Mouse (Mus musculus) lung, embryonic 16.5 days (tissue): Measurements from ENCODE around the gene Rftn1. TPM values are rescaled to one million over a fixed set of nuclear protein-coding genes. Genes with fewer than 3 reads are reported as not detected.

Experiments
- ATAC-seq: fragments of 200-750 bp; cut with Nextera tagmentation; 2 replicates; pipeline ENCODE4 v1.8.0; 2017; ENCODE audit warnings: low read depth, mild to moderate bottlenecking, moderate library complexity
- H3K27ac ChIP-seq: fragments of 300-500 bp; sonication (generic); 2 replicates; pipeline ENCODE4 v1.5.1; 2014; ENCODE audit warnings: mild to moderate bottlenecking, control low read depth, low read length
- H3K27me3 ChIP-seq: fragments of 300-500 bp; sonication (generic); 2 replicates; pipeline ENCODE4 v1.6.1; 2014; ENCODE audit warnings: low read depth, low read length, mixed read lengths; ENCODE audit not compliant: control insufficient read depth, insufficient read depth
- H3K36me3 ChIP-seq: fragments of 300-500 bp; sonication (generic); 2 replicates; pipeline ENCODE4 v1.6.1; 2014; ENCODE audit warnings: low read length; ENCODE audit not compliant: control insufficient read depth, insufficient read depth
- H3K4me1 ChIP-seq: fragments of 300-500 bp; sonication (generic); replicated peaks from 2 replicates; pipeline ENCODE4 v1.6.1; 2014; ENCODE audit warnings: low read length, mixed read lengths; ENCODE audit not compliant: control insufficient read depth, insufficient read depth
- H3K4me2 ChIP-seq: fragments of 300-500 bp; sonication (generic); 2 replicates; pipeline ENCODE4 v1.6.1; 2014; ENCODE audit warnings: low read depth, low read length, control low read depth
- H3K4me3 ChIP-seq: fragments of 300-500 bp; sonication (generic); 2 replicates; pipeline ENCODE4 v1.5.1; 2014; ENCODE audit warnings: mild to moderate bottlenecking, low read length, control low read depth
- H3K9ac ChIP-seq: fragments of 300-500 bp; sonication (generic); 2 replicates; pipeline ENCODE4 v1.6.1; 2014; ENCODE audit warnings: low read length, control low read depth
- H3K9me3 ChIP-seq: fragments of 300-500 bp; sonication (generic); 2 replicates; pipeline ENCODE4 v1.6.1; 2016; ENCODE audit warnings: low read length; ENCODE audit not compliant: control insufficient read depth
- WGBS: fragments of 180-500 bp; shearing (Covaris S2); extraction: QIAGEN DNeasy Blood & Tissue Kit; methylation state at CpG from one replicate; pipeline ENCODE4 v1.1.7; 2014; 5-methylcytosine and 5-hydroxymethylcytosine counted together
- polyA plus RNA-seq: library from polyadenylated mRNA; unstranded; fragments of >200 nt; fragmentation: Nextera tagmentation; extraction: Ambion mirVana; gene quantifications from 2 replicates; pipeline ENCODE4 v1.2.1, GENCODE M21; 2015

Gene Rftn1
- polyA plus RNA-seq, 1 experiment from 2014 or later, result 18.2 TPM

DNA sequence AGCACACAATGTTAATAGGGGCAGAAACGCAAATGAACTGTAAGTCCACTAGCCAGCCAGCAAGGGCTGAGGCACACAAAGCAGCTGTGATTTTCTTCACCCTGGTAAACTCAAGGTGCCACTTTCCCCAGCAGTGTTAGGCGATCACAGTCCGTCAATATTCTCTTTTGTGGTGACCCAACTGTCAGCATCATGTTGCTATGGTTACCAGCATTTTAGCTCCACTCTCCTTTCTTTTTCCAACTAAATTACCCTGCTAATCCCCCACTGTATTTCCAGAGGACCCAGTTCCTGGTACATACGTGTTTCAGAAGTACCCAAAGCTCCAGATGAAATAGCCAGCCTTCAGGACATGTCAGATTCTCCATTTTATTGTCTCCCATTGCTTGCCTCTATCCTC is 169.1 kb downstream of the Rftn1 start:
- 51% methylated on average over 4 of the region's 4 CpGs for WGBS
- ATAC-seq, result no peak
- Histone ChIP-seq H3K4me3 (no peak overlapping the region), H3K27ac (no peak overlapping the region), H3K9me3 (no peaks in the 10 kb centered on the region), H3K9ac (no peak overlapping the region), H3K36me3 (no peaks in the 10 kb centered on the region), H3K4me1 (peaks cover 4% of the 10 kb centered on the region; the same call in 1 of the 2 replicates), H3K27me3 (no peaks in the 10 kb centered on the region), H3K4me2 (no peak overlapping the region)

DNA sequence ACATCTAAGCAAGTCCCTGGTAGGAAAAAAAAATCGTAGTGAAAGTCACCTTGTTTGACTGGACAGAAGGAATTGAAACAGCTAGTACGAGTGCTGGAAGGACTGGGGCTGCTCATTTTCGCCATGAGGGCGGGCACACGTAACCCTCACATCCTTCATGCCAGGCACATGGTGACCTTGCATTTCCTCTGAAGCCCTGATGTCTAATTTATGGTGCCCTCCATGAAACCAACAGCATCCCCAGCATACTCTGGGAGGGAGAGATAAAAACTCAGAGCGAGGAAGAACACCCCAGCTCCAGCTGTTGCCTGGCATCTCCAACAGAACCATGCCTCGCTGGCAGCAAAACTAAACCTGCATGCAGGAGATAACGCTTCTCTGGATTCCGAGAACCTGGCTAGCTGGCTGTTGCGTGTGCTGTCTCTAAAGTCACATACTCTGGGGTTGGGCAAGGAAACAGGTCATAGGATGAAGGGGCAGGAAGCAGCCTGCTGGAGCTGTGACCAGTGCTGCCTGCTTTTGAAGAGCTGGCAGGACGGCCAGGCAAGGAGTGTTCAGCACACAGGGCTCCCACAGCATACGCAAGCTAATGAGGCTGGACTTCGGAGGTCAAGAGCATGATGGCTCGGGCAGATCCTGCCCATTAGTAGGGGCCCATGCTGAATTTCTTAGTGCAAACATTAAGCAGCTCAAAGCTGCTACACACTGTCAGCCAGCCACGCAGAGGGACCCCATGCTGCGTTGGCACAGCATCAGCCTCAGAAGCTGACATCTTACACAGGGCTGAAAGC is 170.1 kb downstream of the Rftn1 start:
- Histone ChIP-seq H3K27ac (no peak overlapping the region), H3K9me3 (no peaks in the 10 kb centered on the region), H3K4me1 (peaks cover 4% of the 10 kb centered on the region; the same call in 1 of the 2 replicates), H3K27me3 (no peaks in the 10 kb centered on the region), H3K4me2 (no peak overlapping the region), H3K9ac (no peak overlapping the region), H3K36me3 (no peaks in the 10 kb centered on the region), H3K4me3 (no peak overlapping the region)
- no peak for ATAC-seq
- 51% methylated on average over 16 of the region's 16 CpGs for WGBS

DNA sequence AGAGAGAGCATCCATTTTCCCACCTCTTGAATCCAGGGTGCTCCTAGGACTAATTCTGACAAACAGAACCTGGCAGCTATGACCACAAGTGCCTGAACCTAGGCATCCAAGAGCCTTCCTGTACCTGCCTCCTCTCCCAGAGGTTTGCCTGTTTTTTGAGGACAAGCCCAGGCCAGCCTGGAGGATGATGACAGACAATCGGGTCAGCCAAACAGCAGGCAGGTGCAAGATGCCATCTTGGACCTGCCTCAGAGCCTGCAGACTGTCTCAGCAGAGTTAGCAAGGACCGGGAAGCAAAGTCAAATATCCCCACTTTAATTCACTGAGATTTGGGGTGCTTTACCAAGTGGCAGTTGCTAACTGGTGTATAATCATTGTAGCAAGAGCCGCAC is 170.7 kb downstream of the Rftn1 start:
- no peak overlapping the region for H3K27ac ChIP-seq
- ATAC-seq, result no peak
- H3K9me3 ChIP-seq, result no peaks in the 10 kb centered on the region
- no peak overlapping the region for H3K4me3 ChIP-seq
- H3K27me3 ChIP-seq, result no peaks in the 10 kb centered on the region
- no peak overlapping the region for H3K4me2 ChIP-seq
- 83% methylated on average over 3 of the region's 3 CpGs for WGBS
- H3K36me3 ChIP-seq, result no peaks in the 10 kb centered on the region
- H3K9ac ChIP-seq, result no peak overlapping the region
- H3K4me1 ChIP-seq, result peaks cover 4% of the 10 kb centered on the region; the same call in 1 of the 2 replicates

GRCm38 (mm10) chr17:50019090-50019489 is 171.4 kb downstream of the Rftn1 start:
- 70% methylated on average over 5 of the region's 5 CpGs for WGBS
- Histone ChIP-seq H3K4me1 (peaks cover 4% of the 10 kb centered on the region; the same call in 1 of the 2 replicates), H3K4me2 (no peak overlapping the region), H3K27ac (no peak overlapping the region), H3K4me3 (no peak overlapping the region), H3K27me3 (no peaks in the 10 kb centered on the region), H3K36me3 (no peaks in the 10 kb centered on the region), H3K9me3 (no peaks in the 10 kb centered on the region), H3K9ac (no peak overlapping the region)
- ATAC-seq, result no peak

DNA sequence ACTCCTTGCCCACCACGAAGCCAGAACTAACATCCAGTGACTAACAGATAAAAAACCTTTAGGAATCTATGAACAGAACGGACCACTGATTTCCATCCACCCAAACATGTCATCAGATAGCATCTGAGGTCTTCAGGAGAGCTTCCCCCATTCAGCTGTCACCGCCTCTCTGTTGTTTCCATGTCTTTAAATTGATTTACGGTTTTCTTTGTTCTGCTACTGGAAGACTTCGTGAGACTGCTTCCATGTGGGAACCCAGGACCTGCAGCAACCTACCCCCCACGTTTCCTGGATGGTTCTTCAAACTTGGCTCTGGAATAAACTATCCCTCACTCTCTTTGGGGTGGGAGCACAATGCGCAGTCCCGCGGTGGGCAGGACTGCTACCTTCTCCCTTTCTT is 175.8 kb downstream of the Rftn1 start:
- H3K9ac ChIP-seq, result no peak overlapping the region
- 62% methylated on average over 9 of the region's 9 CpGs for WGBS
- no peak for ATAC-seq
- H3K9me3 ChIP-seq, result no peaks in the 10 kb centered on the region
- no peak overlapping the region for H3K4me2 ChIP-seq
- no peak overlapping the region for H3K27ac ChIP-seq
- no peaks in the 10 kb centered on the region for H3K4me1 ChIP-seq
- no peaks in the 10 kb centered on the region for H3K27me3 ChIP-seq
- H3K36me3 ChIP-seq, result no peaks in the 10 kb centered on the region
- no peak overlapping the region for H3K4me3 ChIP-seq

GRCm38 (mm10) chr17:50013848-50014247 is 176.6 kb downstream of the Rftn1 start:
- no peak overlapping the region for H3K4me3 ChIP-seq
- WGBS, result 77% methylated on average over 2 of the region's 2 CpGs
- no peak for ATAC-seq

GRCm38 (mm10) chr17:50010096-50010495 is 180.4 kb downstream of the Rftn1 start:
- no peak overlapping the region for H3K27ac ChIP-seq
- no peaks in the 10 kb centered on the region for H3K36me3 ChIP-seq
- no peak overlapping the region for H3K9ac ChIP-seq
- no peak overlapping the region for H3K4me3 ChIP-seq
- WGBS, result 23% methylated on average over 4 of the region's 4 CpGs
- no peaks in the 10 kb centered on the region for H3K9me3 ChIP-seq
- no peak overlapping the region for H3K4me2 ChIP-seq
- no peaks in the 10 kb centered on the region for H3K27me3 ChIP-seq
- ATAC-seq, result no peak
- H3K4me1 ChIP-seq, result peaks cover 3% of the 10 kb centered on the region; the same call in 1 of the 2 replicates

More at GRCm38 (mm10) chr17:50013848-50014247, 176.6 kb downstream of the Rftn1 start:
- Histone ChIP-seq H3K9ac (no peak overlapping the region), H3K27me3 (no peaks in the 10 kb centered on the region), H3K4me2 (no peak overlapping the region), H3K27ac (no peak overlapping the region), H3K4me1 (no peaks in the 10 kb centered on the region), H3K9me3 (no peaks in the 10 kb centered on the region), H3K36me3 (no peaks in the 10 kb centered on the region)

DNA sequence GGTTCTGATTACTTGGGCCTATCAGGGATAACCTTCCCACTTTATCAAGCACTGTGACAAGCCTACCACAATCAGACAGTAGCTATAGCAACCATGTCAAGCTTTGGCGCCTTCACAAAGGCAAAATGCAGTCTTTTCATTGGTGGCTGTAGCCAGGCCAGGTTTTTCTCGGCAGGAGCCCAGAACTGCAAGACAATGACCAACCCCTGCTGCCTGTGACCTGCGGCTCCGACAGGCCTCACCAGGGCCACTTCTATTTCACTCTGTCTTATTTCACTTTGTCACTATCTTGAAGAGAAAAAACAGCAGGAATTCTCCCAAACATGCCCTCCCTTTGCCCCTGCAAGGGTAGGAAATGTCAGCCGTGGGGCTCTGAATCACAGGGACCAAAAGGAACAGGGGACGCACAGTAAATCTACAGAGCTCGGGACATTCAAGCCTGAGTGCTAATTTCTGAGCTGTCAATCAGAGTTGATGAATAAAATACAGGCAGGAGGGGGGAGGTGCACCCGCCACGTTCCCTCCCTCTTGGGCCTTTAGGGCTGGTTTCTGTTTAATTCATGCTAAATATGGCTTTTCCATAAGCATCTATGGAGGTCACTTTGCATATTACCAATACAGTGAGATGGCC is 183.6 kb downstream of the Rftn1 start:
- Histone ChIP-seq H3K36me3 (no peaks in the 10 kb centered on the region), H3K9ac (no peak overlapping the region), H3K27ac (no peak overlapping the region), H3K4me2 (no peak overlapping the region), H3K4me3 (no peak overlapping the region), H3K9me3 (no peaks in the 10 kb centered on the region), H3K27me3 (no peaks in the 10 kb centered on the region), H3K4me1 (peaks cover 3% of the 10 kb centered on the region; the same call in 1 of the 2 replicates)
- WGBS, result 18% methylated on average over 9 of the region's 9 CpGs
- ATAC-seq, result peak; percentile 49; the same call in 1 of the 2 replicates

DNA sequence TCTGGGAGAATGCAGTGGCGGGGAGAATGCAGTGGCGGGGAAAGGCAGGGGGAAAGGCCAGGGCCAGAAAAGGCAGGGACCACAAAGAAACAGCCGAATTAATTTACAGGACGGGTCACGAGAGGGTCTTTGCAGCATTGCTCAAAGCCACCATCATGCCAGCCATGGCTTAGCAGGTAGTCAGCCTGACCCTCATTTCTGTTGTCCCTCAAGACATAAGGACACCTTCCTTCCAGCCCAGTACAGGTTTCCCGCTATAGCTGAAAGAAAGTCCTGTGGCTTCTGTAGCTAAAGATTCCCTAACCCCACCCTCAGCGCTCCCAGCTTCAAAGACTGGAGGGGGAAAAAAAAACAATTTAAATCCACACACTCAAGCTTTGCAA is 184.1 kb downstream of the Rftn1 start:
- 45% methylated on average over 7 of the region's 7 CpGs for WGBS
- Histone ChIP-seq H3K9me3 (no peaks in the 10 kb centered on the region), H3K4me3 (no peak overlapping the region), H3K4me2 (no peak overlapping the region), H3K36me3 (no peaks in the 10 kb centered on the region), H3K9ac (no peak overlapping the region), H3K27me3 (no peaks in the 10 kb centered on the region), H3K4me1 (peaks cover 3% of the 10 kb centered on the region; the same call in 1 of the 2 replicates), H3K27ac (no peak overlapping the region)
- ATAC-seq, result no peak
